Mouse (Mus musculus): ENCODE data around the gene Eri2.
A peak's percentile ranks its signal among the peaks of the same experiment; 100 is the strongest.

Eri2 gene

DNA sequence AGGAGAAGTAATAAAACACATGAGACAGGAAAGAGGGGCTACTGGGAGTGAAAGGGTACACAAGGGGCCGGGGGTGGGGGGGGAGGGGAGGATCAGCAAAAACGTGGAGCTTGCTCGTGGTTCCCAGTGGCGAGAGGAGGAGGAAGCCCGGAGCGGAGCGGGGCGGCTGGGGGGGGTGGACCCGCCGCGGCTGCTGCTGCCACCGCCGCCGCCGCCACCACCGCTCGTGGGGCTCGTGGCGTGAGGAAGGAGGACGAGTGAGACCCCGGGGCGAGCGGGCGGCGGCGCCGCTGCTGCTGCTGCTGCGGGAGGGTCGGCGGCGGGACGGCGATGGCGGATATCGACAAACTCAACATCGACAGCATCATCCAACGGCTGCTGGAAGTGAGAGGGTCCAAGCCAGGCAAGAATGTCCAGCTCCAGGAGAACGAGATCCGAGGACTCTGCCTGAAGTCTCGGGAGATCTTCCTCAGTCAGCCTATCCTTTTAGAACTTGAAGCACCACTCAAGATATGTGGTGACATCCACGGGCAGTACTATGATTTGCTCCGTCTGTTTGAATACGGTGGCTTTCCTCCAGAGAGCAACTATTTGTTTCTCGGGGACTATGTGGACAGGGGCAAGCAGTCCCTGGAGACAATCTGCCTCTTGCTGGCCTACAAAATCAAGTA lies 53.9 kb downstream of the Eri2 start:
- DNase-seq: peak in 1 of 2 experiments; percentile 25

- DNase-seq: no peak
Observed at GRCm38 (mm10) chr7:119738877-119739276, 55.0 kb downstream of the Eri2 start.

GRCm38 (mm10) chr7:119731262-119731661 lies 62.6 kb downstream of the Eri2 start:
- DNase-seq: peak in 1 of 2 experiments; percentile 3

DNA sequence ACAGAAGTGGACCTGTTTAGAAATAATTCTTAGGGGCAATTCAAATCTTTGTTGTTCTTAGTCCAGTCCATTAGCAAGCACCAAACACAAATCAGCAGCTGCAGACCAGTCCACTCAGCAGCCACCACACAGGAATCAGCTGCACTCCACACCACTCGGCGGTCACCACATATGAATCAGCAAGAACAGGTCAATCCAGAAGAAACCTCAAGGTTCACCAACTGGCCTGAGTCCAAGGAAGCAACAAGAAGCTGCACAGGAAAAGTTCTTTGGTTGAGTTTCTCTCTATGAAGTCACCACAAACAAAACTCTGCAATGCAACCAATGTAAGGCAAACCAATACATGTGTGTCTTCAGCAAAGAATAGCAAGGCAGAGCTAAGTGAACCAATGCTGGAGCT lies 66.2 kb downstream of the Eri2 start:
- DNase-seq: no peak

- no peak for DNase-seq
Observed at GRCm38 (mm10) chr7:119720947-119721310, 72.9 kb downstream of the Eri2 start.

DNA sequence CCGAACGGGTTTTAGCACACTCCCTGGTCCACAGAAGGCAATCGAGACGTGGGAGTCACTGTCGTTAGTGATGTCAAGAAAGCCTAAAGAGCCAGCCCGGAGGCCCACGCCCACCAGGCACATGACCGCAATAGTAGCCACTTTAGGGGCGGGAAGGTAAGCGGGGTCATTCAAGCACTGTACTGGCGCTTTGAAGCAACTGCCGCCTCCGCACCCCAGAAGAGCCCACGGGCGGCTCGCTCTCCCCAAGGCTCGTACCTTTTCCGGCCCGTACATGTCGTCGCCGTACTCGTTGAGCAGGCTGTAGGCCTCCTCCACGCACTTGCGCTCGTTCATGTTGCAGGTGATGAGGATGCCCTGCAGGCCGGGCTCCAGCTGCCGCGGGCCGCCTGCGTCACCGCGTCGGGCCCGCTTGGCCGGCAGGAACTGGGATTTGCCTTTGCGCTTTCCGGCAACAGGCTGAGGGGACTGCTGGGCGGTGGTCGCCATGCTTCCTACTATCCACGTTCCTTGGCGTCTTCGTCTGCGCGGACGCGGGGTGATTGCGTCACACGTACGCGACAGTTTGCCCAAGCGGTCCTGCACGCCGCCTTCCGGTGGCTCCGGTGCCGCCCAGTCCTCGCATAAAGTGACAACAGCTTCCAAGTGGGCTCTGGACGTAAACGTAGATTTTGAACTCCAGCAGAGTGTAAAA lies 73.5 kb downstream of the Eri2 start, which contains the start of gene Thumpd1:
Gene Thumpd1, minus strand, starts transcription at position 546 of the 694 bp plus-strand sequence.
- DNase-seq: peak; percentile 90 to 91

All from thymus, postnatal 36 days (tissue).